Mouse (Mus musculus) adrenal gland, adult 8-10 months (tissue): ENCODE results near the gene Col4a3. TPM values are rescaled to one million over a fixed set of nuclear protein-coding genes. Genes with fewer than 3 reads are reported as not detected.

Experiments used
- total RNA-seq, 4 experiments: library from RNA; stranded (reverse); gene quantifications; 2 replicates each; pipeline ENCODE4 v1.2.4; 2022

Gene Col4a3
- total RNA-seq, 4 experiments from 2014 or later = 2.0 to 3.9 (median 2.8) TPM

Other genes starting within 250 kb of the Col4a3 start
- 1 to 10 TPM; 7.0 to 9.1 (median 7.3) TPM for gene Col4a4, start 72 bp upstream of the Col4a3 start, total RNA-seq
- 100 to 1,000 TPM; 124 to 153 (median 137) TPM for gene Mff, start 138.0 kb downstream of the Col4a3 start, total RNA-seq
- not detected for gene Tm4sf20, start 181.5 kb downstream of the Col4a3 start, total RNA-seq
- not detected for gene Gm47791, start 184.3 kb downstream of the Col4a3 start, total RNA-seq